Mouse (Mus musculus) hindbrain, embryonic 10.5 days (tissue): ENCODE measurements around the gene Papln. TPM values are rescaled to one million over a fixed set of nuclear protein-coding genes. Genes with fewer than 3 reads are reported as not detected.

ENCODE experiments used
- DNase-seq: peaks from one replicate; pipeline ENCODE4 v3.0.0-alpha.2; 2017; ENCODE audit warnings: low spot score
- H3K27ac ChIP-seq: fragments of 300-500 bp; sonication (generic); 2 replicates; pipeline ENCODE4 v1.5.1; 2016; ENCODE audit warnings: mild to moderate bottlenecking, moderate library complexity
- H3K27me3 ChIP-seq: fragments of 300-500 bp; sonication (generic); 2 replicates; pipeline ENCODE4 v1.6.1; 2016; ENCODE audit warnings: mild to moderate bottlenecking; ENCODE audit not compliant: poor library complexity, insufficient read depth, severe bottlenecking
- H3K36me3 ChIP-seq: fragments of 300-500 bp; sonication (generic); 2 replicates; pipeline ENCODE4 v1.6.1; 2016; ENCODE audit warnings: mild to moderate bottlenecking, moderate library complexity
- H3K4me1 ChIP-seq: fragments of 300-500 bp; sonication (generic); replicated peaks from 2 replicates; pipeline ENCODE4 v1.6.1; 2016; ENCODE audit warnings: mild to moderate bottlenecking
- H3K4me3 ChIP-seq: fragments of 300-500 bp; sonication (generic); 2 replicates; pipeline ENCODE4 v1.5.1; 2016; ENCODE audit warnings: mild to moderate bottlenecking, moderate library complexity
- H3K9me3 ChIP-seq: fragments of 300-500 bp; sonication (generic); 2 replicates; pipeline ENCODE4 v1.6.1; 2016; ENCODE audit warnings: mild to moderate bottlenecking, moderate library complexity
- WGBS: fragments of 180-500 bp; shearing (Covaris S2); methylation state at CpG from one replicate; pipeline ENCODE4 v1.1.7; 2016; 5-methylcytosine and 5-hydroxymethylcytosine counted together
- polyA plus RNA-seq: library from polyadenylated mRNA; unstranded; fragments of >200 nt; fragmentation: Nextera tagmentation; extraction: Ambion mirVana; gene quantifications from 2 replicates; pipeline ENCODE4 v1.2.1, GENCODE M21; 2016

Gene Papln
- polyA plus RNA-seq, 1 experiment from 2014 or later, result 0.04 TPM

DNA sequence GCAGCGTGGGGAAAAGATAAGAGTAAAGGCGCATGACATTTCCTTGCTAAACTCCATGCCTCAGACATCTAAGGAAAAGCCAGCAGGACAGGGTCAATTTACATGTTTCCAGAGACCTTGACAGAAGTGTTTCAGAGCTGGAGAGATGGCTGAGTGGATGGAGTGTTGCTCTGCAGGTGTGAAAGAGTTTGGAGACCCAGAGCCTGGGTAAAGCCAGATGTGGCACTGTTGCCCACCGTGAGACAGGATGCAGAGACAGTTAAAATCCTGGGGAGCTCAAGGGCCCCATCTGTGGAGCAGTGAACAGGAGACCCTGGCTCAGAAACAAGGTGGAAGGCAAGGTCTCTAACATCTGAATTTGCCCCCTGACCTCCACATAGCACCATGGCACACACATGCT is 19.7 kb upstream of the Papln start:
- H3K36me3 ChIP-seq, result peaks cover 3% of the 10 kb centered on the region; the same call in 1 of the 2 replicates
- H3K9me3 ChIP-seq, result no peaks in the 10 kb centered on the region
- no peak for DNase-seq
- peaks cover 16% of the 10 kb centered on the region; the same call in 1 of the 2 replicates for H3K4me1 ChIP-seq
- no peaks in the 10 kb centered on the region for H3K27me3 ChIP-seq
- no peak overlapping the region for H3K27ac ChIP-seq
- no peak overlapping the region for H3K4me3 ChIP-seq
- 81% methylated on average over 3 of the region's 3 CpGs for WGBS

DNA sequence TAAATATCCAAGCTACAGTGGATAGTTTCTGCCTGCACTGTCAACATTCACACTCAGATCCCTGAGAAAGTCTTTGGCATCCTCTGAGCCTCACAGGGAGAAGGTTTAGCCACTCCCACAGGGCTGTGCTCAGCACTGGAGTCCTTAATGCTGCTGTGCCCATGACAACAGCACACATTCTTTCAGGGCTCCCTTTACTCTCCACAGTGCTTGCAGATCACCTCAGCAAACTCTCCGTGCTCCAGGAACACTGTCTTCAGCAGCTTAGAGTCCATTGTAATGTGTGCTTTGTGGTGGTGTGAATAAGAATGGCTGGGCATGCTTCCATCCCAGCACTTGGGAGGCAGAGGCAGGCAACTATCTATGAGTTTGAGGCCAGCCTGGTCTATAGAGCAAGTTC is 14.2 kb upstream of the Papln start:
- Histone ChIP-seq H3K27ac (no peak overlapping the region), H3K4me1 (peaks cover 6% of the 10 kb centered on the region; the same call in 1 of the 2 replicates), H3K4me3 (no peak overlapping the region), H3K9me3 (no peaks in the 10 kb centered on the region), H3K27me3 (no peaks in the 10 kb centered on the region), H3K36me3 (no peaks in the 10 kb centered on the region)
- 58% methylated on average over 1 of the region's 1 CpGs for WGBS
- DNase-seq, result no peak

DNA sequence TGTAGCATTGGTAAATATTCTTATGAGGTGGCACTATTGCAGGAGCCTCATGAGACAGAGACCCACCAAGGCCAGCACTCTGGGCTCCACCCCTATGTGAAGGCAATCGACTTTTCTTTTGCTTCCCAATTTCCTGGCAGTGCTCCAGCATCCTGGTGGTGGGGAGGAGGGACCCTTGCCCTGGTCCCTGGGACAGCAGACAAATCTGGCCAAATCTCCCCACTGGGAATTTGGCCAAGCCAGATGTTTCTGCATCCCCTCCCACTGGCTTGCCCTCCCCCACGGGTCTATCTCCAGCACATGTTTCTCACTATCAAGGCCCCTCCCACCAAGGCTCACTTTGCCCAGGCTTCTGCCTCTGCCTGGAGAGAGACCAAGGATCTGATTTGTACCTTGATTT is 10.9 kb upstream of the Papln start:
- no peak overlapping the region for H3K27ac ChIP-seq
- no peaks in the 10 kb centered on the region for H3K36me3 ChIP-seq
- no peaks in the 10 kb centered on the region for H3K4me1 ChIP-seq
- H3K4me3 ChIP-seq, result no peak overlapping the region
- 68% methylated on average over 2 of the region's 2 CpGs for WGBS
- no peaks in the 10 kb centered on the region for H3K9me3 ChIP-seq
- H3K27me3 ChIP-seq, result no peaks in the 10 kb centered on the region
- no peak for DNase-seq

DNA sequence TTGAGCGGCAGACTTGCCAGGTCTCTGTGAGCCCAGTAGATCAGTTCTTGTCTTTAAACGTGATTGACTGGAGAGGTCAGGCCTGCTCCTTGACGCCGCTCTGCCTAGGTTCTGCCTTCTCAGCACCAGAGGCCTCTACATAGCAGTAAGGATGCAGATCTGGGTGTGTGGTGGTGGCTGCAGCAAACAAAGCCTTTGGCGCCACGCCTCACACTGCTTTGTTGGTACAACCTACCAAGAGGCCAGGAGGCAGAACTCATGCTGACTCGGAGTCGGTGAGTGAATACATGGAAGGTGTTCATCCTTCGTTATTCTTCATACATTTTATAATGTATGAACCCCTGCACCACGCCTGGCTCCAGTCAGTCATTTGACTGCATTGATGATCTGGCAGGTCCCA is 4.7 kb upstream of the Papln start:
- Histone ChIP-seq H3K27me3 (peaks cover 7% of the 10 kb centered on the region), H3K9me3 (no peaks in the 10 kb centered on the region), H3K4me3 (no peak overlapping the region), H3K4me1 (peaks cover 23% of the 10 kb centered on the region), H3K36me3 (no peaks in the 10 kb centered on the region), H3K27ac (0 out of 2 replicates have a peak overlapping the region, but pooled peaks have one; percentile 12)
- WGBS, result 66% methylated on average over 10 of the region's 10 CpGs
- DNase-seq, result no peak

DNA sequence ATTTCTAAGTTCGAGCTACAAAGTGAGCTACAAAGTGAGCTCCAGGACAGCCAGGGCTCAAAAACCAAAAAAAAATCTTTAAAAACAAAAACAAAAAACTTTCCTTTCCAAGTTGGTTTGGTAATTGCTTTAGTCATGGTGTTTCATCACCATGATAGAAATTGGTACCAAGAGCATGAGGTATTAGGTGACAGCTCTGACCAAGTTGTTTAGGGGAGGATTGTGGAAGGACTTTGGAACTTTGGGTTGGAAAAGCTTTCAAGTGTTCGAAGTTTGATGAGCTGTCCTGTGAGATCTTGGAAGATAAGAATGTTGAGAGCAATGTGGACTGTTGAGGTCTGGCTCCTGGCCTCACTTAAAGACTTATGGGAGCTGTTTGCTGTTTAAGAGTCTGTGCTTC is 3.2 kb upstream of the Papln start:
- Histone ChIP-seq H3K9me3 (no peaks in the 10 kb centered on the region), H3K27ac (no peak overlapping the region), H3K27me3 (peaks cover 22% of the 10 kb centered on the region), H3K4me1 (peaks cover 37% of the 10 kb centered on the region), H3K36me3 (no peaks in the 10 kb centered on the region), H3K4me3 (no peak overlapping the region)
- no peak for DNase-seq
- 93% methylated on average over 2 of the region's 2 CpGs for WGBS

DNA sequence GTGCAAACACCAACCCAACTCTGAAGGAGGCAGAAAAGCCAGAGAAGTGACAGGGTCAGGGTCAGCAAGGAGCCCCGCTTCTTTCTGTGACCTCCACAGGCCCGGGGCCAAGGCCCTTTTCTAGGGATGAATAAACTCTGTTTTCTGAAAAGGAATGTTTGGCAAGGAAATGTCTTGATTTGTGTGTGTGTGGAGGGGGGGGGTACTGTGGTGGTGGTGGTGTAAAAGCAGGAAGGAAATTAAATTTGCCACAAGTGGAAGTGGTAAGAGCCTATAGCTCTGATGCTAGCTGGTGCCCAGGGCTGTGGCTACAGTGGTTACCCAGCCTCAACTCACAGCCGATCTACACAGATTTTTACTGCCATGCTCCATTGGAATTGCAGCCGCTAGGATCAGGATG is 728 bp upstream of the Papln start:
- Histone ChIP-seq H3K27me3 (peaks cover 36% of the 10 kb centered on the region), H3K36me3 (no peaks in the 10 kb centered on the region), H3K27ac (peak overlapping the region; percentile 2; the same call in 1 of the 2 replicates), H3K4me3 (no peak overlapping the region), H3K4me1 (peaks cover 48% of the 10 kb centered on the region), H3K9me3 (no peaks in the 10 kb centered on the region)
- 14% methylated on average over 4 of the region's 4 CpGs for WGBS
- peak; percentile 41 for DNase-seq

DNA sequence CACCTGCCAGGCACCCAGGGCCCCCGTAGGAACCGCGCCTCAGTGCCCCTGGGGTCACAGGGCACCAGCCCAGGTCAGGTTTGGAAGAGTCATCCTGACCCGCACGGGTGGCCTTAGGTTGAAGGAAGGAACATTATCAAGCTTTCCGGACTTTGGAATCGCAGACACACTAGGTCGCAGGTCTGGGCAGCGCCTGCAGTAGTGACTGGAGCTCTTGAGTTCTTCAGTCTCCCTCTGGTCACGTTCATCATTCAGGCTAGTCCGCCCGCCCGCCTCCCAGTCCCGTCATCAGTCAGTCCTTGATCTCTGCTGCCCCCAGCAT is 571 bp downstream of the Papln start:
- WGBS, result 11% methylated on average over 14 of the region's 14 CpGs
- DNase-seq, result no peak
- Histone ChIP-seq H3K4me1 (peaks cover 51% of the 10 kb centered on the region), H3K27ac (peak overlapping the region; percentile 41; the same call in 1 of the 2 replicates), H3K4me3 (peak overlapping the region; percentile 46), H3K9me3 (no peaks in the 10 kb centered on the region), H3K27me3 (peaks cover 42% of the 10 kb centered on the region), H3K36me3 (no peaks in the 10 kb centered on the region)

DNA sequence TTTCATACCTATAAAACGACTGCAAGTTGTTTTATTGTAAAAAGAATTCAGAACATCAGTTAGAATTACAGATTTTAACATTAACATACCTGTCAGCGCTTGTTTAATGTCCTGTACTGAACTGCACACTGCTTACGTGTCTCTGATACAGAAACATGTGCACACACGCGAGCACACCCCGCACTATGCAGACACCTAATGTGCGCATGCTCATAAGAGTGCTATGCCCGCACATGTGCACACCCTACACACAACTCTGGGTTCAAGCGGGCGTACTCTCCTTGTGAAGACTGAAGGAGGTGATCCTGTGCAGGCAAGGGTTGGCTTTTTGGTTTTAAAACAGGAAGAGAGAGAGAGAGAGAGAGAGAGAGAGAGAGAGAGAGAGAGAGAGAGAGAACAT is 1.1 kb downstream of the Papln start:
- Histone ChIP-seq H3K9me3 (no peaks in the 10 kb centered on the region), H3K4me3 (no peak overlapping the region), H3K4me1 (peaks cover 52% of the 10 kb centered on the region), H3K27me3 (peaks cover 46% of the 10 kb centered on the region), H3K27ac (no peak overlapping the region), H3K36me3 (no peaks in the 10 kb centered on the region)
- 82% methylated on average over 10 of the region's 10 CpGs for WGBS
- DNase-seq, result no peak

DNA sequence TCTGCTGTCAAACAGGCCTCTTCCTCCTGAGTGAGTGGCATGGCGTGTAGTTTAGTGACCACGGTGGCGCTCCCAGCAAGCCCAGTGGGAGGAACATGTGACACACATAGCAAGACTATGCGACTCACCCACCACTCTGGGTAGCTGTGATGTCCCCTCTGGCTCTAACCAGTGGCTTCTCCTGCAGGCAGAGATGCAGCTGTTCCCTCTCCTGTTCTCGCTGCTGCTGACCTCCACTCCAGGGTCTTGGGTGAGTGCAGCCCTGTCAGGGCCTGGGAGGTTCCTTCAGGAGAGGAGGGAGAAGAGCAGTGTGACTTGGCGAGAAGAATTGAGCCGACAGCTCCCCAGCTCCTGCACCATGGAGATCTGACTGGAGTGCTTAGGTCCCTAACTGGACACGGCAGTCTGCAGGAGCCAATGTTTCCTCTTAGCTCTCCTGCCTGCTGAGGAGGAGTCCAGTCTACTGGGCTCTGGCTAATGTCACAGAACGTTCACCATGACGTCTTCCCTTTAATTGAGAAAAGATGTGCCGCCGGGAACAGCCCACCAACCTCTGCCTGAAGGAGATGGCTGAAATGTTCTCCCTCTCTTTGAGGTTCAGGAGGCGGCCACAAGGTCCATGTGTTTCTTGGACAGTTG is 2.6 kb downstream of the Papln start:
- no peak for DNase-seq

DNA sequence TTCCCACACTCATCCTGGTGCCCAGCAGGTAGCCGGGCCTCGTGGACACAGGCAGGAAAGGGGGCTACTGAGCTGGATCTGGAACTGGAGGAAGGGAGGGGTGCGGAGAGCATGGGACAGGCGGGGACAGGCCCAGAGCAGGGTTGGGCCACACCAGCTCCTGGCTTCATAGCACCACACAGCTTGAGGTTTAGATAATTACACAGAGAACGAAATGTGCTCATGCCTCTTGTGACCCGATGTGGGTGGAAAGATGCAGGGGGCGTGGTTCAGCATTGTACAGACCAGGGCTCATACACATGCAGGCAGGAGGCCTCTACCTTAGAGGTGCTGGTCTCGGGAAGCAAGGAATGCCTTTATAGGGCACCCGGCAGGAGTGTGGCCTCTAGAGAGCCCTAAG is 4.4 kb downstream of the Papln start:
- WGBS, result 66% methylated on average over 9 of the region's 9 CpGs
- Histone ChIP-seq H3K27ac (0 out of 2 replicates have a peak overlapping the region, but pooled peaks have one; percentile 29), H3K36me3 (no peaks in the 10 kb centered on the region), H3K9me3 (no peaks in the 10 kb centered on the region), H3K4me1 (peaks cover 52% of the 10 kb centered on the region), H3K27me3 (peaks cover 60% of the 10 kb centered on the region), H3K4me3 (no peak overlapping the region)
- no peak for DNase-seq

More for the DNA sequence above, 2.6 kb downstream of the Papln start:
- Histone ChIP-seq H3K27me3 (peaks cover 54% of the 10 kb centered on the region), H3K4me3 (no peak overlapping the region), H3K4me1 (peaks cover 66% of the 10 kb centered on the region), H3K27ac (no peak overlapping the region), H3K36me3 (no peaks in the 10 kb centered on the region), H3K9me3 (no peaks in the 10 kb centered on the region)
- 76% methylated on average over 13 of the region's 13 CpGs for WGBS

DNA sequence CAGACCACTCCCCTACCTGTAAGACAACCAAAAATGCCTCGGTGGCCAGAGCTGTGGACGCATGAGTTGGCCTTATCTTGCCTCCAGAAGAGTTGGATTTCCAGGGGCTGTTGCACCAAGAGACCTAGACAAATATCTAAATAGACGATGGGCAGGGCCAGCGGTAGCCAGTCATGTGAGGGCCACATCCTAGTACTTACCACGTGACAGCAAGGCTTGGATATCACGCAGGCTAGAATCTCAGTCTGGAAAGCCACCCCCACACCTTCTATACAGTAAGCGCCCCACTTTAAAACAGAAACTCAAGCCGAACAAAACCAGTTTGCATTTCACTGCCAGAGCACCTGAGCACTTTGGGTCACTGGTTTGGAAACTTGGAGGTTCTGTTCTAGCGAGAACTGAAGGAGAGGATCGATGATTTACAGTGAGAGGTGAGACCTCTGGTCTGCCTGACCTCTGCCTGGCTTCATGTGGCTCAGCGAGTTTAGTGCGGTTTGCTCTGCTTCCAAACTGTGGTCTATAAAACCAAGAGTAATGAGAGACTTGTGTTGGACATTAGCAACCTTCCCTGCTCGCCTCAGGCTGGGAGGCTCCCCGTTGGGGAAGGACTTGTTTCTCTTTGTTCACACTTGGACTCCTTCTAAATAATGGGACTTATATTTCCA is 4.9 kb downstream of the Papln start:
- Histone ChIP-seq H3K4me3 (no peak overlapping the region), H3K9me3 (no peaks in the 10 kb centered on the region), H3K27ac (no peak overlapping the region), H3K4me1 (peaks cover 47% of the 10 kb centered on the region), H3K36me3 (no peaks in the 10 kb centered on the region), H3K27me3 (peaks cover 57% of the 10 kb centered on the region)
- 81% methylated on average over 14 of the region's 14 CpGs for WGBS
- DNase-seq, result no peak

DNA sequence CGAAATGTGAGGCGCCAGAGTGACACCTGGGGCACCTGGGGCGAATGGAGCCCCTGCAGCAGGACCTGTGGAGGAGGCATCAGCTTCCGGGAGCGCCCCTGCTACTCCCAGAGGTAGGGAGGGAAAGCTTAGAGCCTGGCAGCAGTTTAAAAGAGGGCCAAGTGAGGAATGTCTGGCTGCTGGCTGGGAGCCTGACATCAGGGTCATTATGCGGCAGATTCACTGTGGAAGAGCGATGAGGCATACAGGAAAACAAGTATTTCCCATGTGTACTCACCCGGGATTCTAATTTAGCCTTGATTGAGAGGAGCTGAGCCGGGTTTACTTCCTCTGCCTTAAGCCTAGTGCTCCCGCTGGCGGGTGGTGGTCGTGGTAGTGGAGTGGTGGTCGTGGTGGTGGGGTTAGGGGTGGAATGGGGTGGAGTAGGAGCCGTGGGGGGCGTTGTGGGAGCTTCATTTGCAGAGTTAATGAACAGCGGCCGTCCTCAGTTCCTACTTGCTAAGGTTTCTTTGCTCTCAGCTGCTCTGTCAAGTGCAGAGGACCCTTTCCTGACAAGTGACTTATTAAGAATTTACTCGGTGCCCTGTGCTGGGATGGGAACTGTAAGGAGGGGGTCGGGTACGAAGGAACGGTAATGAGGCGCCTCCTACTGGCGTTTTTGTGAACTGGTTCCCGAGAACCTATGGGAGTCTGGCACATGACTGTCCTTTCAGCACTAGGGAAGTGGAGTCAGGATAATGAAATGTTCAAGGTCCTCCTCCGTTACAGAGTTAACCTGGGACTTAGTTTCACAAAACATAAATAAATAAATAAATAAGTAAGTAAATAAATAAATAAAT is 7.2 kb downstream of the Papln start:
- H3K27me3 ChIP-seq, result peaks cover 39% of the 10 kb centered on the region; the same call in 1 of the 2 replicates
- H3K4me3 ChIP-seq, result peak overlapping the region; percentile 38
- H3K27ac ChIP-seq, result peak overlapping the region; percentile 10; the same call in 1 of the 2 replicates
- 6% methylated on average over 25 of the region's 25 CpGs for WGBS
- no peaks in the 10 kb centered on the region for H3K36me3 ChIP-seq
- peak; percentile 82 for DNase-seq
- peaks cover 41% of the 10 kb centered on the region for H3K4me1 ChIP-seq
- H3K9me3 ChIP-seq, result no peaks in the 10 kb centered on the region

DNA sequence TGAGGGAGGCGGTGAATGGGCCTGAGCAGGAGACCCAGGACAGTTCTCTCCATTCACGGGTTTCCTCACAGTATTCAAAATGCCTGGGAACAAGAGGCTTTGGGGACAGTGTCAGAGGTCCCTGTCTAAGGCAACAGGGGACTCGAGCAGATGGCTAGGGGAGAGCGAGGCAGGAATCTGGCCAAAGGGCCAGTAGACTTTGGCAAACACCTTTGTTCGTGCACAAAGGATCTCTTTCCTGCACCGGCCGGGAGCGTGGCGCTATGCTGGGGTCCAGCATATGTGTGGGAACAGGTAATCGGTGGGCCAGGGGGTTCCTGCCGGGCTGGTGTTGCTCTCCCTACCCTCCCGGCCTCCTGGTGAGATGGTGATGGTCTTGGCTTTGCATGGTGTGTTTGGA is 12.2 kb downstream of the Papln start:
- Histone ChIP-seq H3K4me1 (peaks cover 24% of the 10 kb centered on the region), H3K36me3 (no peaks in the 10 kb centered on the region), H3K27me3 (0 out of 2 replicates have a peak, but pooled peaks cover 6% of the 10 kb centered on the region), H3K27ac (peak overlapping the region; percentile 62), H3K4me3 (no peak overlapping the region), H3K9me3 (no peaks in the 10 kb centered on the region)
- no peak for DNase-seq
- WGBS, result 53% methylated on average over 12 of the region's 12 CpGs
